Mouse (Mus musculus): ENCODE measurements around the gene Kdelr2. TPM values are rescaled to one million over a fixed set of nuclear protein-coding genes. Genes with fewer than 3 reads are reported as not detected.

The Kdelr2 gene
- 34.5 TPM for polyA plus RNA-seq (2014; fragmentation: Illumina TruSeq; extraction: RNeasy Lipid Tissue Mini Kit (QIAGEN cat#74804); ENCODE audit: low read depth, low replicate concordance)

GRCm38 (mm10) chr5:143403221-143404147 lies at the start of gene Kdelr2:
Gene Kdelr2 (plus strand): TSS chr5:143403838.

DNA sequence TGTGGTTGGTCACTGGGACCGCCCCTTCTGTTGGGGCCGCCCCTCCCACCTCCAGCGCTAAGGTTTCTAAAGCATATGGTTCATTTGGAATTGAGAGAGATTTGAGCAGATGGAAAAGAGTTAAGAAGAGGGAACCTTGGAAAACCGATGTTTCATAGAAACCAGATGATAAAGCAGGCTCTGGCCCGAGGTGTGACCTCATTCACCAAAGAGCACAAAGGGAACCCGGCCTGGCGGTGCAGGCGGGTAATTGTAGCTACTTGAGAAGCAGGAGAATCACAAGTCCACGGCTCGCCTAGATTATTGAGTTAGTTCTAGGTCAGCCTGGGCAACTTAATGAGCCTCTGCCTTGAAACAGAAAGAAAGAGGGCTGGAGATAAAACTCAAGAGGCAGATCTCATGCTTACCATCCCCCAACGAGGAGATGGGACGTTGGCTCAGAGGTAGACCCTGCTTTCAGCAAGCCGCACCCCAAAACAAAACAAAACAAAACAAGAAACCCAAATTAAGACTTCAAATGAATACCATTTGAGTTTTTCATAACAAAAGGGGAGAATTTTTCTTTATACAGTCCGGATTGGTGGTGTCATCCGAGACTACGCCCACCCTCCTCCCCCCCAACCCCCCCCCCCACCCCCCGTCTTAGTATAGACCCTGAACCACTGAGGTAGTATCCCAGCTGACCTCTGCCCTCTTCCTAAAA lies 46.8 kb upstream of the Kdelr2 start, which contains the start of gene Grid2ip:
TSS of gene Grid2ip (plus strand) at position 653 of the 703 bp plus-strand sequence.

DNA sequence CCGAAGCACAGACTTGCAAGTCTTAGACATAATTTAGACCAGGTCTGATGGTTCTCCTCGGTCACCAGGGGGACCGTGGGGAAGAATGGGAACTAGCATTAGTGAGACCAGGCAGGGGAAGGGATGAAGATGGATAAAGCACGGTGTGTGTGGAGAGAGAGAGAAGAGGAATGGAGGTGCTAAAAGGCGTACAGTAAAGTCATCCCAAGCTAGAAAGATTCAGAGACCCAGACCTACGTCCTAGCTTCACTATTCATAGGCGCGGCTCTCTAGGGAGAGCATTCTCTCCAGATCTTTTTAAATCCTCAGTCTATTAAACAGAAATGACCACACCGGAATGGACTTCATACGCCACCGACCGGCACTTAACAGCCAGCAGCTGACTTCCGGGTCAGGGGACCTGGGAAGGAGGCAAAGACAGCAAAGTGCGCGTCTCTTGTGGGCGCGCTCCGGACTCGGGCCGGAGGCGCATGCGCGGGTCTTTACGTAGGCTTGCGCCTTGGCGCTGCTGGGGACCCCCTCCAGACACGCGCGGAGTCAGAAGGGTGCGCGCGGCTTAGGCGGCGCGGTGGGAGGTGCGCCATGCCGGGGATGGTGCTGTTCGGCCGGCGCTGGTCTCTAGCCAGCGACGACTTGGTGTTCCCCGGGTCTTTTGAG lies 60.6 kb downstream of the Kdelr2 start, which contains the start of gene Daglb:
TSS of gene Daglb (plus strand) at position 485 of the 657 bp plus-strand sequence.

Other genes with a start within 250 kb of the Kdelr2 start
- 4.0 TPM for gene Rbak, start 223.1 kb upstream of the Kdelr2 start, polyA plus RNA-seq (2014; fragmentation: Illumina TruSeq; extraction: RNeasy Lipid Tissue Mini Kit (QIAGEN cat#74804); ENCODE audit: low read depth, low replicate concordance)
- gene Spdye4b, start 222.8 kb upstream of the Kdelr2 start, polyA plus RNA-seq (2014; fragmentation: Illumina TruSeq; extraction: RNeasy Lipid Tissue Mini Kit (QIAGEN cat#74804); ENCODE audit: low read depth, low replicate concordance) = 35.2 TPM
- 8.0 TPM for gene Spdye4a, start 176.9 kb upstream of the Kdelr2 start, polyA plus RNA-seq (2014; fragmentation: Illumina TruSeq; extraction: RNeasy Lipid Tissue Mini Kit (QIAGEN cat#74804); ENCODE audit: low read depth, low replicate concordance)
- 5.0 TPM for gene Zfp12, start 168.7 kb upstream of the Kdelr2 start, polyA plus RNA-seq (2014; fragmentation: Illumina TruSeq; extraction: RNeasy Lipid Tissue Mini Kit (QIAGEN cat#74804); ENCODE audit: low read depth, low replicate concordance)
- gene Zfp316, start 133.8 kb upstream of the Kdelr2 start, polyA plus RNA-seq (2014; fragmentation: Illumina TruSeq; extraction: RNeasy Lipid Tissue Mini Kit (QIAGEN cat#74804); ENCODE audit: low read depth, low replicate concordance) = 0.52 TPM
- not detected for gene Zfp853, start 110.2 kb upstream of the Kdelr2 start, polyA plus RNA-seq (2014; fragmentation: Illumina TruSeq; extraction: RNeasy Lipid Tissue Mini Kit (QIAGEN cat#74804); ENCODE audit: low read depth, low replicate concordance)
- gene E130309D02Rik, start 88.5 kb upstream of the Kdelr2 start, polyA plus RNA-seq (2014; fragmentation: Illumina TruSeq; extraction: RNeasy Lipid Tissue Mini Kit (QIAGEN cat#74804); ENCODE audit: low read depth, low replicate concordance) = 1.7 TPM
- gene Zdhhc4, start 74.6 kb upstream of the Kdelr2 start, polyA plus RNA-seq (2014; fragmentation: Illumina TruSeq; extraction: RNeasy Lipid Tissue Mini Kit (QIAGEN cat#74804); ENCODE audit: low read depth, low replicate concordance) = 43.3 TPM
- not detected for gene Grid2ip, start 46.5 kb upstream of the Kdelr2 start, polyA plus RNA-seq (2014; fragmentation: Illumina TruSeq; extraction: RNeasy Lipid Tissue Mini Kit (QIAGEN cat#74804); ENCODE audit: low read depth, low replicate concordance)
- gene Daglb, start 60.7 kb downstream of the Kdelr2 start, polyA plus RNA-seq (2014; fragmentation: Illumina TruSeq; extraction: RNeasy Lipid Tissue Mini Kit (QIAGEN cat#74804); ENCODE audit: low read depth, low replicate concordance) = 0.39 TPM
- 62.3 TPM for gene Rac1, start 124.2 kb downstream of the Kdelr2 start, polyA plus RNA-seq (2014; fragmentation: Illumina TruSeq; extraction: RNeasy Lipid Tissue Mini Kit (QIAGEN cat#74804); ENCODE audit: low read depth, low replicate concordance)
- gene Cyth3, start 218.6 kb downstream of the Kdelr2 start, polyA plus RNA-seq (2014; fragmentation: Illumina TruSeq; extraction: RNeasy Lipid Tissue Mini Kit (QIAGEN cat#74804); ENCODE audit: low read depth, low replicate concordance) = 57.5 TPM

Measured in testis, adult 10 weeks (tissue).